Mouse (Mus musculus): ENCODE measurements around the gene Gm28551.

GRCm38 (mm10) chr1:53324277-53324676 is 28.2 kb downstream of the Gm28551 start:
- TF ChIP-seq CTCF (IDR thresholded peaks at IDR 0.05; ENCODE audit: insufficient read depth, low read length): no peak
- no peak for TF ChIP-seq POLR2A (IDR thresholded peaks at IDR 0.05; ENCODE audit: borderline replicate concordance, extremely low read depth, low read depth, low read length)

All from lung, adult 2 months (tissue).